Mouse (Mus musculus) heart, embryonic 14.5 days (tissue): ENCODE measurements at regions not wholly inside any gene's neighbourhood (a gene's known extent, or its start where the extent isn't known, plus 50 kb on each side); places are given as distances from the start of the nearest gene placed in this dataset.

ENCODE experiments used
- ATAC-seq: fragments of 200-750 bp; cut with Nextera tagmentation; 2 replicates; pipeline ENCODE4 v1.8.0; 2017; ENCODE audit warnings: low read depth, moderate TSS enrichment; ENCODE audit not compliant: insufficient number of reproducible peaks, insufficient read depth, low FRiP score
- H3K27ac ChIP-seq, 2 experiments: fragments of 200-500 bp in 1 of 2; fragments of 300-500 bp in 1 of 2; sonication (generic) in 1 of 2; replicated peaks in 1 of 2; 2 replicates each; pipeline ENCODE4 v1.5.1; 2012 to 2014; ENCODE audit warnings: low read depth in 2 of 2, low read length in 2 of 2, control low read depth in 1 of 2, mild to moderate bottlenecking in 1 of 2, mixed read lengths in 1 of 2; ENCODE audit not compliant: control insufficient read depth in 1 of 2, insufficient read depth in 1 of 2
- H3K27me3 ChIP-seq: fragments of 300-500 bp; sonication (generic); 2 replicates; pipeline ENCODE4 v1.6.1; 2014; ENCODE audit warnings: mild to moderate bottlenecking, low read length, control low read depth; ENCODE audit not compliant: control insufficient read depth, insufficient read depth
- H3K36me3 ChIP-seq: fragments of 300-500 bp; sonication (generic); 2 replicates; pipeline ENCODE4 v1.6.1; 2014; ENCODE audit warnings: mild to moderate bottlenecking, control low read depth, low read length, mixed read lengths; ENCODE audit not compliant: control insufficient read depth, insufficient read depth
- H3K4me1 ChIP-seq, 2 experiments: fragments of 200-500 bp in 1 of 2; fragments of 300-500 bp in 1 of 2; sonication (generic) in 1 of 2; 2 replicates each; pipeline ENCODE4 v1.6.1; 2012 to 2014; ENCODE audit warnings: low read length in 2 of 2, control low read depth in 1 of 2, mixed read lengths in 1 of 2; ENCODE audit not compliant: control insufficient read depth in 2 of 2, insufficient read depth in 2 of 2
- H3K4me2 ChIP-seq: fragments of 300-500 bp; sonication (generic); 2 replicates; pipeline ENCODE4 v1.6.1; 2014; ENCODE audit warnings: mild to moderate bottlenecking, low read length
- H3K4me3 ChIP-seq, 2 experiments: fragments of 200-500 bp in 1 of 2; fragments of 300-500 bp in 1 of 2; sonication (generic) in 1 of 2; 2 replicates each; pipeline ENCODE4 v1.5.1; 2012 to 2014; ENCODE audit warnings: low read length in 2 of 2, mild to moderate bottlenecking in 2 of 2, control low read depth in 1 of 2, low read depth in 1 of 2, moderate library complexity in 1 of 2; ENCODE audit not compliant: control insufficient read depth in 1 of 2, insufficient read depth in 1 of 2
- H3K9ac ChIP-seq: fragments of 300-500 bp; sonication (generic); 2 replicates; pipeline ENCODE4 v1.6.1; 2014; ENCODE audit warnings: mild to moderate bottlenecking, low read length
- H3K9me3 ChIP-seq: fragments of 300-500 bp; sonication (generic); 2 replicates; pipeline ENCODE4 v1.6.1; 2016; ENCODE audit warnings: low read length, control low read depth; ENCODE audit not compliant: control insufficient read depth
- WGBS: fragments of 180-500 bp; shearing (Covaris S2); extraction: QIAGEN DNeasy Blood & Tissue Kit; methylation state at CpG from one replicate; pipeline ENCODE4 v1.1.7; 2014; 5-methylcytosine and 5-hydroxymethylcytosine counted together

GRCm38 (mm10) chr2:170245637-170246341 lies 97.9 kb upstream of the Zfp217 start:
- H3K27me3 ChIP-seq = no peaks in the 10 kb centered on the region
- H3K9ac ChIP-seq = no peak overlapping the region
- H3K4me2 ChIP-seq = no peak overlapping the region
- H3K27ac ChIP-seq = no peak overlapping the region
- no peak for ATAC-seq
- no peak overlapping the region for H3K4me3 ChIP-seq
- H3K9me3 ChIP-seq = no peaks in the 10 kb centered on the region
- H3K4me1 ChIP-seq = no peaks in the 10 kb centered on the region
- 49% methylated on average over 12 of the region's 12 CpGs for WGBS
- no peaks in the 10 kb centered on the region for H3K36me3 ChIP-seq

DNA sequence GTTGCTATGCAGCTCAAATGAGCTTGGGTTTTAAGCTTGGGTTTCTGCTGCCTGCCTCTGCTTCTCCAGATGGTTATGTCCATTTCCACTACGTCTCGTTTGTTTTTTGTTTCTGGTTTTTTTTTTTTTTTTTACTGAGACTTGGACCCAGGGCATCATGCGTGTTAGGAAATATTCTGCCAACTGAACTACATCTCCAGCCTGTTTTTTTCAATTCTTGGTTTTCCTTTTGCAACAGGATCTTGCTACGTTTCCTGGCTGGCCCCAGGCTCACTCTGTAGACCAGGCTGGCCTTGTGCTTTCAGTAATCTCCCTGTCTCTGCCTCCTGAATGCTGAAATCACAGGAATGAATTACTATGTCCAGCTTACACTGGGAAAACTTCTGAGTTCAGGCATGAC lies 96.2 kb upstream of the Zfp217 start:
- no peak overlapping the region for H3K4me3 ChIP-seq
- no peaks in the 10 kb centered on the region for H3K9me3 ChIP-seq
- ATAC-seq = no peak
- no peak overlapping the region for H3K4me2 ChIP-seq
- 79% methylated on average over 4 of the region's 4 CpGs for WGBS
- H3K9ac ChIP-seq = no peak overlapping the region
- H3K36me3 ChIP-seq = no peaks in the 10 kb centered on the region
- H3K4me1 ChIP-seq = no peaks in the 10 kb centered on the region
- no peak overlapping the region for H3K27ac ChIP-seq
- no peaks in the 10 kb centered on the region for H3K27me3 ChIP-seq

DNA sequence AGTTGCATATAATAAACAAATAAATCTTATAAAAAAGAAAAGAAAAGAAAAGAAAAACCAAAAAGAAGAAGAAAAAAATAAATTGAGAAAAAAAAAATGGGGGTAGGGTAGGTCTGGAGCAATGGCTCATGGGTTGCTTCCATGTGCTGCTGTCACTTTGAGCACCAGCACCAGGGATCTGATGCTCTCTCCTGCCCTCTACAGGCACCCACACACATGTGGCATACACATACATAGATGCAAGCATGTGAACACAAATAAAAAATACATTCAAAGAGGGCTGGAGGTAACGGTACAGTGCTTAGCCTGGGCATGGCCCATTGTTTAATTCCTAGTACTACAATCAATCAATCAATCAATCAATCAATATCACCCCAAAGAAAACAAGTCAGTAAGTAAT lies 90.1 kb upstream of the Zfp217 start:
- Histone ChIP-seq H3K4me1 (no peaks in the 10 kb centered on the region), H3K27ac (no peak overlapping the region), H3K9ac (no peak overlapping the region), H3K4me2 (no peak overlapping the region), H3K4me3 (no peak overlapping the region), H3K9me3 (no peaks in the 10 kb centered on the region), H3K36me3 (no peaks in the 10 kb centered on the region), H3K27me3 (no peaks in the 10 kb centered on the region)
- WGBS = 97% methylated on average over 1 of the region's 1 CpGs
- ATAC-seq = no peak

DNA sequence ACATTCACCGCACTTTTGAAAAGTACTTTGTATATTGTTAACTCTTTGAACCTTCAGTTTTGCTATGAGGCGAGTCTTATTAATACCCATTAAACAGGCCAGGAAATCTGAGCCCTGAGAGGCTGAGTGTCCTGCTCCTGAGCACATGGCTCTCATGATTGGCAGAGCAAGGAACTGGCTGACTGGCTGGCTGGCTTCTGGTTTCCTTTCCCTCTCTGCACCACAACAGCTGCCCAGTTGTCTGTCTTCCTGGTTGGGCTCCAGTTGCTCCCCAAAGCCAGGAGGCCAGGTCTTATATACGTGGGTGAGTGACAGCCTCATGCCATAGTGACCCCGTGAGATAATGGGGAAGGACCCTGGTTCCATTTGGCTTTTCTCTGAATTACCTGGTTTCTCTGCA lies 85.5 kb upstream of the Zfp217 start:
- ATAC-seq = no peak
- Histone ChIP-seq H3K27ac (no peak overlapping the region), H3K27me3 (no peaks in the 10 kb centered on the region), H3K4me1 (peaks cover 0 to 2% of the 10 kb centered on the region in 2 experiments; a peak in 1 of 4 replicates), H3K4me3 (no peak overlapping the region), H3K4me2 (no peak overlapping the region), H3K9me3 (no peaks in the 10 kb centered on the region), H3K36me3 (no peaks in the 10 kb centered on the region), H3K9ac (no peak overlapping the region)
- WGBS = 70% methylated on average over 4 of the region's 4 CpGs

- Histone ChIP-seq H3K9me3 (no peaks in the 10 kb centered on the region), H3K4me3 (no peak overlapping the region), H3K36me3 (no peaks in the 10 kb centered on the region), H3K4me1 (peaks cover 0 to 2% of the 10 kb centered on the region in 2 experiments; a peak in 1 of 4 replicates), H3K27ac (no peak overlapping the region), H3K27me3 (no peaks in the 10 kb centered on the region), H3K4me2 (no peak overlapping the region), H3K9ac (no peak overlapping the region)
- 48% methylated on average over 8 of the region's 8 CpGs for WGBS
- ATAC-seq = 0 out of 2 replicates have a peak, but pooled peaks have one; percentile 59
Observed at GRCm38 (mm10) chr2:170229461-170230080, 81.7 kb upstream of the Zfp217 start.

DNA sequence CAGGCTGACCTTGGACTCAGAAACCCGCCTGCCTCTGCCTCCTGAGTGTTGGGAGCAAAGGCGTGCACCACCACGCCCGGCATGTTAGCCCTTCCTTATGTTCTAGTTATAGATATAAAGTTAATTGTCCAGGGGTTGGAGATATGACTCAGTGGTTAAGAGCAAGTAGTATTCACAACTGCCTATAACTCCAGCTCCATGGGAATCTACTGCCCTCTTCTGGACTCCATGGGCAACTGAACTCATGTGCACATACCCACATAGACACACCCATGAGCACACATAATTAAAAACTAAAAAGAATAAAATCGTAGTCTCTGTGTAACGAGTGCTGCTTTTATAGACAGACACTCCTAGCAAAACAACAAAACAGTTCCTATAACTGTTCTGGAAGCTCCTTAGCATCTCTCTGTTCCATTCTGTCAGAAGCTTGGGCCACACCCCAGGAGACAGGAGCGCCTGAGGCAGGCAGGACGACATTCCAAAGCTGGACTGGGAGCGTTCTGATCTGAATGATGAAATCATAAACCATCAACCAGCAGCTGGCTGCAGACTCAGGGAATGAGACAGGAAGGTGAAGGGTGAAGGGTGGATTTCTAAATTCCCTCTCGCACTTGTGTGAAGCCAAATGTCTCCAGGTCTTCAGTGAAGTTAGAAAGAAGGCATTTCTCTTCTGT lies 80.6 kb upstream of the Zfp217 start:
- H3K27me3 ChIP-seq = no peaks in the 10 kb centered on the region
- no peak overlapping the region for H3K4me2 ChIP-seq
- H3K36me3 ChIP-seq = no peaks in the 10 kb centered on the region
- H3K4me3 ChIP-seq = no peak overlapping the region
- 89% methylated on average over 10 of the region's 10 CpGs for WGBS
- H3K9ac ChIP-seq = no peak overlapping the region
- no peak for ATAC-seq
- H3K27ac ChIP-seq = no peak overlapping the region
- H3K4me1 ChIP-seq = peaks cover 2 to 3% of the 10 kb centered on the region in 2 experiments; a peak in 2 of 4 replicates
- H3K9me3 ChIP-seq = no peaks in the 10 kb centered on the region

- H3K4me3 ChIP-seq = no peak overlapping the region
- H3K4me2 ChIP-seq = no peak overlapping the region
- H3K9me3 ChIP-seq = no peaks in the 10 kb centered on the region
- WGBS = 76% methylated on average over 7 of the region's 7 CpGs
- no peak for ATAC-seq
- H3K27me3 ChIP-seq = no peaks in the 10 kb centered on the region
- H3K27ac ChIP-seq = no peak overlapping the region
- no peak overlapping the region for H3K9ac ChIP-seq
- peaks cover 9 to 41% of the 10 kb centered on the region in 2 experiments for H3K4me1 ChIP-seq
- H3K36me3 ChIP-seq = no peaks in the 10 kb centered on the region
Observed at GRCm38 (mm10) chr2:170223872-170224271, 76.0 kb upstream of the Zfp217 start.
